Mouse (Mus musculus) bone marrow, adult 2 months (tissue): ENCODE measurements around the gene Gcnt4.

Source experiments
- CTCF ChIP-seq: fragments of 200-500 bp; IDR thresholded peaks from 2 replicates; pipeline ENCODE4 v1.5.1; 2011; ENCODE audit warnings: low read length, control low read depth; ENCODE audit not compliant: control insufficient read depth, insufficient read depth
- POLR2A ChIP-seq: fragments of 200-500 bp; IDR thresholded peaks from 2 replicates; pipeline ENCODE4 v1.6.1; 2011; ENCODE audit warnings: low read depth, mild to moderate bottlenecking, control low read depth, low read length, borderline replicate concordance; ENCODE audit not compliant: control insufficient read depth

DNA sequence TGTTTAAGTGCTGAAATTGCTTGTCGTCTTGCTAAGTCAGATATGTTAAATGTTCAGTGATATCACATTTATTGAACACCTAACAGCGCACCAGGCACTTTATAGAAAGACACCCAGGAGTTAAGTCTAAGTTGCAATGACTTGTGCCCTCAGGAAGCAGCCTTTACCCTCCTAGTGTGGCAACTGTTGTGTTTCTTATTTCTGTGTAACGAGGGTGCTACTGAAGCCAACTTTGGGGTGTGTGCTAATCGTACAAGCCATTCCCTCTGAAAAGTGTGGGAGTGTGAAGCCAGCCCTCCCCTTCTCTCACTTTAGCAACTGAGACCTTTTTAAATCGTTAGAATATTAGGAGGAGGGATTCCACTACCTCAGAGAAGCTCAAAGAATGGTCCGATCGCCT lies 23.2 kb downstream of the Gcnt4 start:
- TF ChIP-seq CTCF (no peak), POLR2A (no peak)
